Mouse (Mus musculus) left cerebral cortex, postnatal 36 days (tissue): ENCODE results near the gene Hes5. TPM values are rescaled to one million over a fixed set of nuclear protein-coding genes. Genes with fewer than 3 reads are reported as not detected.

Source experiments
- DNase-seq, 2 experiments: peaks; one replicate each; pipeline ENCODE4 v3.0.0; 2021 to 2022; ENCODE audit warnings: low spot score in 2 of 2, mixed read lengths in 1 of 2
- intact Hi-C: fragments of 180-260 bp; cut with DNase I; formaldehyde crosslinking; loops from one replicate; pipeline ENCODE4 v1.15.1; 2025
- total RNA-seq, 2 experiments: library from RNA; stranded (reverse); gene quantifications; 2 replicates each; pipeline ENCODE4 v1.2.3; 2021

Gene Hes5
- total RNA-seq, 2 experiments from 2014 or later, result 36.5 to 38.6 TPM

DNA sequence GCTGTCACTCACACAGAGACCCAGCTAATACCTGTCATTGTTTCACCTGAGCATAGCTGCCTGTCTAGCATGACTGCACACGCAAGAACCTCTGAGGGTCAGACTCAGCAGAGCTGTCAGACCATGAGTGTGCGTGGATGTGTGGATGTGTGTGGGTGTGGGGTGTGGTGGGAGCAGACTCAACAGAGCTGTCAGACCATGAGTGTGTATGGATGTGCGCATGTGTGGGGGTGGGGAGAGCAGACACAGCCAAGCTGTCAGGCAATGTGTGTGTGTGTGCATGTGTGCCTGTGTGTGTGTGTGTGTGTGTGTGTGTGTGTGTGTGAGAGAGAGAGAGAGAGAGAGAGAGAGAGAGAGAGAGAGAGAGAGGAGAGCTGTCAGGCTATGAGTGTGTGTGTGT lies 44.6 kb downstream of the Hes5 start:
- intact Hi-C loops, result no loop called here
- DNase-seq, result no peak

DNA sequence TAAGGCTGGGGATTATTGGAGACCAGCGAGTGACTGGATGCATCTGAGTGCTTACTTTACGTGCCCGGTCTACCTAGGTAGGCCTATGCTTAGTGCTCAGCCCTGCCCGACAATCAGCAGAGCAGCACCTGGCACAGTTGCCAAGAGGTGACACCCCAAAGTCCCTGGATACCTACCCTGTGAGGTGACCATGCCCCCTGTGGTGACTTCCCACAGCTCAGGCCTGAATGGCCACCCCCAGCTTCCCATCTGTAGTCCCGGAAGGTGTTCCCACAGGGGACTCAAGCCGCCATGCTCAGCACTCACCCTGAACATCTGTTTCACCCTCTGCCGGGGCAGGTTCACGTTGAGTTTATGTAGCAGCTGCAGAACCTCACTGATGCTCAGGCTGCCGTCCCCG lies 45.6 kb downstream of the Hes5 start:
- intact Hi-C loops, result no loop called here
- DNase-seq, result no peak

GRCm38 (mm10) chr4:155007641-155008040 lies 46.9 kb downstream of the Hes5 start:
- intact Hi-C loops, result no loop called here
- no peak for DNase-seq

- intact Hi-C loops, result no loop called here
- no peak for DNase-seq
Measured at GRCm38 (mm10) chr4:155008075-155008474, 47.4 kb downstream of the Hes5 start.

- DNase-seq, result no peak
- intact Hi-C loops, result no loop called here
Measured at GRCm38 (mm10) chr4:155009216-155009615, 48.5 kb downstream of the Hes5 start.

DNA sequence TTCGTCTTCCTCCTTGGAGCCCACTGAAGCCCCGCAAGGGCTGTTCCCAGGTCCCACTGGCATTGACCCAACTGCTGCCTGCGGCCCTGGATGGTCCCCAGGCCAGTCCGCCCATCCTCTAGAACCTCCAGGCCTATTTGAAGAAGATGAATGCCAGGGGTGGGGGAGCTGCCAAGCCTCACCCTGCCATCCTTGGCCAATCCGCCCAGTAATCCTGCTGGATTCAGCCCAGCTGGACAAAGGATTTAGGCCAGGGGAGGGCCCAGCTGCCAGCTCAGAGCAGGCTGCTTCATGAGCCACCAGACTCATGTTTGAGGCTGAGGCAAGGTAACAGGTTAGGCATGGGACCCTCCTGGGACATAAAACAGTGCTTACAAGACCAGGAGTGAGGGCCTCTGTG lies 50.1 kb downstream of the Hes5 start:
- no peak for DNase-seq

GRCm38 (mm10) chr4:155011312-155012025 lies 50.7 kb downstream of the Hes5 start:
- intact Hi-C loops, result loop anchor here (5.0 kb wide), 1 partner anchor 41 kb away; no protein-coding TSS in a partner anchor
- DNase-seq, result no peak

More for the DNA sequence above, 50.1 kb downstream of the Hes5 start:
- intact Hi-C loops, result loop anchor here (5.0 kb wide), 1 partner anchor 41 kb away; no protein-coding TSS in a partner anchor

Other genes with a start within 250 kb of the Hes5 start
- 1 to 10 TPM; 3.1 to 3.6 TPM for gene Ttc34, start 123.5 kb upstream of the Hes5 start, total RNA-seq
- gene Mmel1, start 91.3 kb upstream of the Hes5 start, total RNA-seq, result under 1 TPM; 0.49 to 1.00 TPM
- 10 to 100 TPM; 51.1 to 68.5 TPM for gene Fam213b, start 61.8 kb upstream of the Hes5 start, total RNA-seq
- 1 to 10 TPM; 1.5 to 2.1 TPM for gene Tnfrsf14, start 32.4 kb upstream of the Hes5 start, total RNA-seq
- 10 to 100 TPM; 35.2 to 46.6 TPM for gene Pank4, start 3.2 kb downstream of the Hes5 start, total RNA-seq
- 10 to 100 TPM; 63.2 to 92.6 TPM for gene Plch2, start 95.9 kb downstream of the Hes5 start, total RNA-seq
- gene Pex10, start 106.1 kb downstream of the Hes5 start, total RNA-seq, result 10 to 100 TPM; 17.4 to 19.5 TPM
- 10 to 100 TPM; 65.6 to 67.3 TPM for gene Rer1, start 125.5 kb downstream of the Hes5 start, total RNA-seq
- gene Morn1, start 125.7 kb downstream of the Hes5 start, total RNA-seq, result 10 to 100 TPM in 1 of 2 experiments, 1 to 10 TPM in 1; 8.4 to 11.6 TPM